In genomic region chr8:96409601-96410000, GRCm38 (mm10) we compare ENCODE assay signal across 21 mouse cellular contexts.
DNase-seq lines count a peak whose midpoint lies in the region; ATAC-seq and TF ChIP-seq lines count a peak whose summit lies in the region.
"Had no signal": no experiment of that assay in that cellular context is flagged by ENCODE, and none has a peak within 500 bp of the region (broad histone marks: within the 10 kb centered on the region; RNA-seq: fewer than 3 reads in every experiment).

No protein-coding gene starts in this region.

- H3K27ac ChIP-seq in midbrain, postnatal 0 days (ENCODE audit: low read depth, low read length): no peak overlapping the region
- H3K27ac ChIP-seq in midbrain, embryonic 10.5 days (replicated peaks): no peak overlapping the region
- H3K27ac ChIP-seq: embryonic facial prominence, embryonic 13.5 days; embryonic facial prominence, embryonic 15.5 days; forebrain, embryonic 10.5 days; forebrain, embryonic 12.5 days had no signal

- H3K4me2 ChIP-seq in midbrain, postnatal 0 days (ENCODE audit: low read depth, low read length, poor library complexity, severe bottlenecking): no peak overlapping the region
- H3K4me2 ChIP-seq: embryonic facial prominence, embryonic 13.5 days; embryonic facial prominence, embryonic 15.5 days; forebrain, embryonic 12.5 days had no signal

- 75% methylated on average over 1 of the region's 1 CpGs for WGBS in midbrain, postnatal 0 days
- 73% methylated on average over 1 of the region's 1 CpGs for WGBS in midbrain, embryonic 10.5 days

- H3K27me3 ChIP-seq in midbrain, postnatal 0 days (ENCODE audit: insufficient read depth, low read length): no peaks in the 10 kb centered on the region
- H3K27me3 ChIP-seq in midbrain, embryonic 10.5 days (ENCODE audit: low read depth, poor library complexity, severe bottlenecking): no peaks in the 10 kb centered on the region
- H3K27me3 ChIP-seq: embryonic facial prominence, embryonic 13.5 days; embryonic facial prominence, embryonic 15.5 days; forebrain, embryonic 12.5 days had no signal

- H3K9me3 ChIP-seq in midbrain, postnatal 0 days (ENCODE audit: low read length): no peaks in the 10 kb centered on the region
- H3K9me3 ChIP-seq in midbrain, embryonic 10.5 days (replicated peaks): no peaks in the 10 kb centered on the region
- H3K9me3 ChIP-seq: embryonic facial prominence, embryonic 13.5 days; embryonic facial prominence, embryonic 15.5 days; forebrain, embryonic 10.5 days; forebrain, embryonic 12.5 days had no signal

- H3K36me3 ChIP-seq in midbrain, postnatal 0 days (ENCODE audit: insufficient read depth, low read length): no peaks in the 10 kb centered on the region
- H3K36me3 ChIP-seq in midbrain, embryonic 10.5 days: no peaks in the 10 kb centered on the region
- H3K36me3 ChIP-seq: embryonic facial prominence, embryonic 13.5 days; embryonic facial prominence, embryonic 15.5 days; forebrain, embryonic 10.5 days; forebrain, embryonic 12.5 days had no signal

- H3K4me1 ChIP-seq in midbrain, postnatal 0 days (ENCODE audit: insufficient read depth, low read length): no peaks in the 10 kb centered on the region
- H3K4me1 ChIP-seq in midbrain, embryonic 10.5 days: no peaks in the 10 kb centered on the region
- H3K4me1 ChIP-seq: embryonic facial prominence, embryonic 13.5 days; embryonic facial prominence, embryonic 15.5 days; forebrain, embryonic 10.5 days; forebrain, embryonic 12.5 days had no signal

- no peak for ATAC-seq in midbrain, postnatal 0 days (ENCODE audit: low FRiP score)
- ATAC-seq: forebrain, embryonic 14.5 days; forebrain, embryonic 16.5 days had no signal

- no peak for TF ChIP-seq CTCF in midbrain, postnatal 0 days (IDR thresholded peaks at IDR 0.05)

- no peak overlapping the region for H3K9ac ChIP-seq in midbrain, postnatal 0 days (replicated peaks; ENCODE audit: low read length, poor library complexity, severe bottlenecking)
- H3K9ac ChIP-seq: embryonic facial prominence, embryonic 13.5 days; embryonic facial prominence, embryonic 15.5 days; forebrain, embryonic 12.5 days had no signal

- peak; percentile 20 to 54 for DNase-seq in cerebellum, postnatal 14 days
- no peak for DNase-seq in cerebellum, adult 11-12 months
- DNase-seq in kidney, postnatal 14 days: peak; percentile 1
- no peak for DNase-seq in kidney, adult 18-20 months
- DNase-seq in midbrain, postnatal 0 days (ENCODE audit: low spot score): peak; percentile 10
- DNase-seq in midbrain, embryonic 10.5 days (ENCODE audit: low spot score): no peak
- DNase-seq: adrenal gland, adult 2 months; adrenal gland, postnatal 10 days; adrenal gland, postnatal 25 days; cerebellum, adult 11 months; cerebellum, adult 2 months; cerebellum, adult 9-11 months; cerebellum, postnatal 36 days; embryo, embryonic 11 days had no signal

- H3K4me3 ChIP-seq in midbrain, postnatal 0 days (ENCODE audit: low read depth, low read length): no peak overlapping the region
- no peak overlapping the region for H3K4me3 ChIP-seq in midbrain, embryonic 10.5 days
- H3K4me3 ChIP-seq: embryonic facial prominence, embryonic 13.5 days; embryonic facial prominence, embryonic 15.5 days; erythroblast, embryonic 14.5 days; forebrain, embryonic 10.5 days; forebrain, embryonic 12.5 days had no signal

Comparison
In these comparisons a context has a peak if more than half of its experiments do, and no peak if none do; other contexts are left out.
1. DNase-seq: peak in cerebellum, postnatal 14 days (2 of 2), kidney, postnatal 14 days (single experiment) and midbrain, postnatal 0 days (single experiment); none in cerebellum, adult 11-12 months (single experiment), kidney, adult 18-20 months (single experiment) and midbrain, embryonic 10.5 days (single experiment).